Mouse (Mus musculus): ENCODE data around the gene Sf3a2. TPM values are rescaled to one million over a fixed set of nuclear protein-coding genes. Genes with fewer than 3 reads are reported as not detected.

Gene Sf3a2
- polyA plus RNA-seq, 1 experiment = 77.0 TPM

DNA sequence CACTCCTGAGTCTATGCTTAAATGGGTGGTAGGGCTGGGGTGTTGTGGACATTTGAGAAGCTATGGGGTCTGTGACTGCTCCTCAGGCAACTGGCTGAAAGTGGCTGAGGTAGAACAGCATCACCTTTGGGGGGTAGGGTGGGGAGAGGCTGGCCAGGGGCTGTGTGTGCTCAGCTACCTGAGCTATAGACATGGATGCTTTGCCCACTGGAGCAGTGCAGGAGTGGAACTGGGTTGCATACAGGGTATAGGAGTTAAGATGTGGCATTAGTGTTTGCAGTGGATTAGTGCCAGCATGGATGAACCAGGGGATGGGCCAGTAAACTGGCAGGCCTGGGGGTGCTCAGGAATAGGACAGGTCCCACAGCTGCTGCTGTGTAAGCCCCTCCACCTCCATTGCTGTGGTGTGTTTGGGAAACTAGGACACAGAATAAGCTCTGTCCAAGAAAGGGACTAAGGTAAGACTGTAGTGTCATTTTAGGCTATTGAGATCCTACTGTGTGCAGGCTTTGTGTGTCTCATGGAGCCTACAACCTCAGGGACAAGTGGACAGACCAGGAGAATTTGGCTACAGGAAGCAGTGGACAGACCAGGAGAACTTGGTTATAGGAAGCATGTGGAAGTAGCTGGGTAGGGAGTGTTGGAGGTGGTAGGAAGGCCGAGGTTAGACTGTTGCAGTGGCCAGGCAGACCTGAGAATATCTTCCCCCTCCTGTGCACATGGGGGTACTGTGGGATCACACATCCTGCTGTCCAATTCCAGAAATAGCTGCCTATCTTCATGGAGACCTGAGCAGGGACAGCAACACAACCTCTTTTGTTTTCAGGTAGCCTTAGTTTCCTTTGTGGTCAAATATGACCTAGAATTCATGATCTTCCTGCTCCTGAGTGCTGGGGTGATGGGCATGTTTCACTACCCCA is 31.6 kb downstream of the Sf3a2 start:
- no peak for DNase-seq (ENCODE audit: low read depth)
- no peak for TF ChIP-seq CTCF (IDR thresholded peaks at IDR 0.05; ENCODE audit: borderline replicate concordance, extremely low read depth, insufficient read depth, insufficient read length)
- TF ChIP-seq POLR2A (IDR thresholded peaks at IDR 0.05; ENCODE audit: borderline replicate concordance, extremely low read depth, insufficient read depth, insufficient read length, poor library complexity, severe bottlenecking) = no peak

DNA sequence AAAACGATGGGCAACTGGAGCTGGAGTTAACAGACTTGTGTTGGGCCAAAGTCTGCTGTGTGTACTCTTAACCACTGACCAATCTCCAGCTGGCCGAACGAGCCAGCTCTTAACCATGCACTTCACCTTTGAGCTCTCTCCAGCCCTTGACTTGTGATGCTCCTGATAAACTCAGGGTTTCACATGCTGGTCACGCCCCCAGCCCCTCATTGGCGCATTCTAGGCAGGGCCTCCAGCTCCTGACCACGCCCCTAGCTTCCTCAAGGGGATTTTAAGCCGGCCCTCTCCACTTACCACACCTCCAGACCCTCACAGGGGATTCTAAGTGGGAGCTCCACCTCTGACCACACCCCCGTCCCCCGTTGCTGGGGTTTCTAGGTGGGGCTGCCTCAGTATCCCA is 33.1 kb downstream of the Sf3a2 start:
- TF ChIP-seq POLR2A (IDR thresholded peaks at IDR 0.05; ENCODE audit: borderline replicate concordance, extremely low read depth, insufficient read depth, insufficient read length, poor library complexity, severe bottlenecking) (no peak), CTCF (IDR thresholded peaks at IDR 0.05; ENCODE audit: borderline replicate concordance, extremely low read depth, insufficient read depth, insufficient read length) (no peak)
- peak; percentile 71 for DNase-seq (ENCODE audit: low read depth)

DNA sequence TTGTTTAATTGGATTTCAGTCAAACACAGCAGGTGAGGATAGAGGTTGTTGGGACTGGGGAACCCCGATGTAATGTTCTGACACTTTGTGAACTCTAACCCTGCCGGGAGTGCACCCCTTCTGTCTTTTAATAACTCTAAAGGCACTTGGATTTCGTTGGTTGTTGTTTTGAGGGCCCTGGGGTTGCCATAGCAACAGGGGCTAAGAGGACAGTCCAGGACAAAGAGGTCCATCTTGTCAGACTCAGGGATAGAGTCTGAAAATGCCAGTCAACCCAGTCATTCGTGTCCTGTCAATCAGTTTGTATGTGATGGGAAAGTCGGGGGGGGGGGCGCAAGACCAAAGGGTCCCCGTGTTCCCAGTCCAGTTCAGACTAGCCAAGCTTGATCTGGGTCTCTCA is 34.8 kb downstream of the Sf3a2 start:
- DNase-seq (ENCODE audit: low read depth) = no peak
- no peak for TF ChIP-seq CTCF (IDR thresholded peaks at IDR 0.05; ENCODE audit: borderline replicate concordance, extremely low read depth, insufficient read depth, insufficient read length)
- TF ChIP-seq POLR2A (IDR thresholded peaks at IDR 0.05; ENCODE audit: borderline replicate concordance, extremely low read depth, insufficient read depth, insufficient read length, poor library complexity, severe bottlenecking) = no peak

DNA sequence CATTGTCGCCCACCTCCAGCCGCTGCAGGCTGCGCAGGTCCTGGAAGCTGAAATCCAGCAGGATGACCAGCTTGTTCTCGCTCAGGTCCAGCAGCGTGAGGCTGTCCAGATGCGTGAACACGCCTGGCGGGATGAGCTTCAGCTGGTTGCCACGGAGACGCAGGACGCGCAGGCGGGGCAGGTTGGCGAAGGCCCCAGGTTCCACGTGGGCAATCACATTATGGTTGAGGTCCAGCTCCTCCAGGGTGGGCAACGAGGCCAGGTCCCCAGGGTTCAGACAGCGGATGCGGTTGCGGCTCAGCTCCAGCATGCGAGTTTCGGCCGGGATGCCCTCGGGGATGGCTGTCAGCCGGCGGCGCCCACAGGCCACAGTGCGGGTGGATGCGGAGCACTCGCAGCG is 37.6 kb downstream of the Sf3a2 start:
- TF ChIP-seq POLR2A (IDR thresholded peaks at IDR 0.05; ENCODE audit: borderline replicate concordance, extremely low read depth, insufficient read depth, insufficient read length, poor library complexity, severe bottlenecking) = no peak
- no peak for TF ChIP-seq CTCF (IDR thresholded peaks at IDR 0.05; ENCODE audit: borderline replicate concordance, extremely low read depth, insufficient read depth, insufficient read length)
- DNase-seq (ENCODE audit: low read depth) = peak; percentile 23

DNA sequence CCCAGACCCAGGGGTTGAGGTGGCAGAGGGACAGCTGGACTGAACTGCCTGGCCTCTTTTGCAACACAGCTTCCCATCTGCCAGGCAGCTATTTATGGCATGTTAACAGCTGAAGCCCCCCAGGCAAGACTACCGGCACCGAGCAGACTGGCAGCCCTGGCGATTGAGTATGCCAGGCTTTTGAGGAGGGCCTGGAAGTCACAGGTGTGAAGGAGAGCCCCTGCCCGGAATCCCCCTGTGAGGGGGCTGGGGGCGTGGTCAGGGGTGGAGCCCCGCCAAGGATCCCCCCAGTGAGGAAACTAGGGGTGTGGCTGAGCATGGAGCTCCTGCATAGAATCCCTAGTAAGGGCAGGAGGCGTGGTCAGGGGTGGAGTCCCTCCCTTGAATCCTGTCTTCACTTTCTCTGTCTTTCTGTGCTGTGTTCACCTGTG is 39.0 kb downstream of the Sf3a2 start:
- peak; percentile 38 for DNase-seq (ENCODE audit: low read depth)
- no peak for TF ChIP-seq CTCF (IDR thresholded peaks at IDR 0.05; ENCODE audit: borderline replicate concordance, extremely low read depth, insufficient read depth, insufficient read length)
- no peak for TF ChIP-seq POLR2A (IDR thresholded peaks at IDR 0.05; ENCODE audit: borderline replicate concordance, extremely low read depth, insufficient read depth, insufficient read length, poor library complexity, severe bottlenecking)

DNA sequence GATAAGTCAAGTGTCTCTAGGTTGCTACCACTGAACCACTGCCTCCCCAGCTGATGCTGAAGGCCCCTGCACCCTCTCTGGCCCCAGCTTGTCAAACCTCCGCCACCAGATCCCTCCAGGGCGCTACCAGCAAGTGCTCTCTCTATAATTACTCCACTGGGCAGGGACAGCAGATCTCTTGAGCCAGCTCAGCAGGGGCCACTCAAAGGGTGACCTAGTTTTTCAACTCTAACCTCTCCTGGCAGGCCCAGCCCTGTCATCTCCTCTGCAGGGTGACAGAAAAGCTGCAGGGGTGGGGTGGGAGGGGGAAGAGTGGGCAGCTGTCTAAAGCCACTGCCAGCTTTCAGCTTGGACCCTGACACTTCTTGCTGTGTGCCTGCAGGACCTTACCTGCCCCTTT is 39.8 kb downstream of the Sf3a2 start:
- no peak for DNase-seq (ENCODE audit: low read depth)
- TF ChIP-seq POLR2A (IDR thresholded peaks at IDR 0.05; ENCODE audit: borderline replicate concordance, extremely low read depth, insufficient read depth, insufficient read length, poor library complexity, severe bottlenecking) (no peak), CTCF (IDR thresholded peaks at IDR 0.05; ENCODE audit: borderline replicate concordance, extremely low read depth, insufficient read depth, insufficient read length) (no peak)

DNA sequence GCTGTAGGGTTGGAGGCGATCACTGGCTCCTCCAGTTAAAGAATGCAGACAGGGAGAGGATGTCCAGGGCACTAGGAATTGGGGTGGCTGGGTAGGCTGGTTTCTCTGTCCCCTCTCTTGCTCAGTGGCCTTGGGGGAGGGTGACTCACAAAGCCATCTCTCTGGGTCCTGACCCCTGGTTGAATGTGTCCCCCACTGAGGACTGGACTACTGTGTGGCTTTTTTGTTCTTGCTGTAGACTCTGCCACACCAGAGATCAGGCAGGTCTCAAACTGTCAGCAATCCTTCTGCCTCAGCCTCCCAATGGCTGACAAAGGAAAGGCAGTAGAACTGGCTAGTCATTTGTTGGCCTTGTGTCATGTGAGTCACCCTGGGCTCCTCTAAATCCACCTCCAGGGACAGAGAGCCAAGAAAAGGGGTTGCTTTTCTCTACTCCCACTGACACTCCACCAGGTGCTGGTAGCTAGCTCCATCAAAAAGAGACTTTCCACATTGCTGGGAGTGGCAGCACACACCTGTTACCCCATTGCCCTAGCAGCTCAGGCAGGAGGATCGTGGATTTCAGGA is 40.4 kb downstream of the Sf3a2 start:
- DNase-seq (ENCODE audit: low read depth) = no peak
- TF ChIP-seq CTCF (IDR thresholded peaks at IDR 0.05; ENCODE audit: borderline replicate concordance, extremely low read depth, insufficient read depth, insufficient read length) (no peak), POLR2A (IDR thresholded peaks at IDR 0.05; ENCODE audit: borderline replicate concordance, extremely low read depth, insufficient read depth, insufficient read length, poor library complexity, severe bottlenecking) (no peak)

DNA sequence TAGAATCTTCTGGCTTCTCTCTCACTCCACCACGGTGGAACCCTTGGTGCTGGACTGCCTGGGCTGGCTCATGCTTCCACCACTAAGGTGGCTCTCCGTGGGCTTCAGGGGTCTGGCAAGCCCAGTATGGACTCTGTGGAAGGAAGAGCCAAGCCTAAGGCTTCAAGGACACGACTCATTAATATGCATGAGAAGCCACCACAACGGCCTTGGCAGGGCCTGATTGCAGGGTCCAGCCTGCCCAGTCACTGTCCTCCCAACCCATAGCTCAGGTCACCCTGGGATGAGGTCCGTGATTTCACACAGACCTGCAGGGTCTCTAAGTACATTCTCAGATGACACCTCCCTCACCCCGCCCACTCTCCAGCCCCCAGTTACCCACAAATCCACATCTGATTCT is 41.9 kb downstream of the Sf3a2 start:
- no peak for DNase-seq (ENCODE audit: low read depth)
- TF ChIP-seq CTCF (IDR thresholded peaks at IDR 0.05; ENCODE audit: borderline replicate concordance, extremely low read depth, insufficient read depth, insufficient read length) (no peak), POLR2A (IDR thresholded peaks at IDR 0.05; ENCODE audit: borderline replicate concordance, extremely low read depth, insufficient read depth, insufficient read length, poor library complexity, severe bottlenecking) (no peak)

DNA sequence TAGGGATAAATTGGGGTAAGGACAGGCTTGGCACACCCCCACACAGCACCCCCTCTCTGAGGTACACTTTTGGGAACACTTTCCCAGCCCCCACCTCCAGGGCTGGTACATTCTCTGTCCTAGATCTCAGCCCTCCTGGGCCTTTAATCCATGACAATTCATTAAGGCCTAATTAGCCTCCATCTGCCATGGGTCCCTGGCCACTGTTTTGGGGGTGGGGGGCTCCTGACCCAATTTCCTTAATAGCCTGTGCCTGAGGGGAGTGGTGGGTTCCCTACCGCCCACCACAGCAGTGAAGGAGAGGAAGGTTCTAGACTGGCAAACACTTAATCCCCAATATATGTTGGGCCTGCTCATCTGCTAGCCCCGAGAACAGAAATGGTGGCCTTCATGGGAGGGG is 43.7 kb downstream of the Sf3a2 start:
- no peak for DNase-seq (ENCODE audit: low read depth)
- TF ChIP-seq CTCF (IDR thresholded peaks at IDR 0.05; ENCODE audit: borderline replicate concordance, extremely low read depth, insufficient read depth, insufficient read length) = no peak
- no peak for TF ChIP-seq POLR2A (IDR thresholded peaks at IDR 0.05; ENCODE audit: borderline replicate concordance, extremely low read depth, insufficient read depth, insufficient read length, poor library complexity, severe bottlenecking)

DNA sequence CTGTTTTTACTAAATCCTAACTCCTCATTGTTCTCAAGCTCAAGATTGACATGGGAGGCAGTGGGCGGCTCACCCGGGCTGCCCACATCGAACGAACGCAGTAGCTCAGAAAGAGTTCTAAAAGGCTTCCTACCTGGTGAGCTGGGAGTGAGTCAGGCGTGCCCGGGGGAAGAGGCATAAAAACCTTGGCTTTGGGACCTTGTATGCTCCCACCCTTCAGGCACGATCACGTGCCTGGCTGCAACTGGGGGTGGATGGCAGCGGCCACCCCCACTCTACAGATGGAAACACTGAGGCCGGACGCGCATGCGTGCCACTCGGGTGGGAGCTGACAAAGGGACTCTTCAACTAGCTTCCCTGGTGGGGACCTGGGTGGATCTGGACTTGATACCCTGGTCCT is 44.3 kb downstream of the Sf3a2 start:
- TF ChIP-seq CTCF (IDR thresholded peaks at IDR 0.05; ENCODE audit: borderline replicate concordance, extremely low read depth, insufficient read depth, insufficient read length) = no peak
- no peak for TF ChIP-seq POLR2A (IDR thresholded peaks at IDR 0.05; ENCODE audit: borderline replicate concordance, extremely low read depth, insufficient read depth, insufficient read length, poor library complexity, severe bottlenecking)
- no peak for DNase-seq (ENCODE audit: low read depth)

DNA sequence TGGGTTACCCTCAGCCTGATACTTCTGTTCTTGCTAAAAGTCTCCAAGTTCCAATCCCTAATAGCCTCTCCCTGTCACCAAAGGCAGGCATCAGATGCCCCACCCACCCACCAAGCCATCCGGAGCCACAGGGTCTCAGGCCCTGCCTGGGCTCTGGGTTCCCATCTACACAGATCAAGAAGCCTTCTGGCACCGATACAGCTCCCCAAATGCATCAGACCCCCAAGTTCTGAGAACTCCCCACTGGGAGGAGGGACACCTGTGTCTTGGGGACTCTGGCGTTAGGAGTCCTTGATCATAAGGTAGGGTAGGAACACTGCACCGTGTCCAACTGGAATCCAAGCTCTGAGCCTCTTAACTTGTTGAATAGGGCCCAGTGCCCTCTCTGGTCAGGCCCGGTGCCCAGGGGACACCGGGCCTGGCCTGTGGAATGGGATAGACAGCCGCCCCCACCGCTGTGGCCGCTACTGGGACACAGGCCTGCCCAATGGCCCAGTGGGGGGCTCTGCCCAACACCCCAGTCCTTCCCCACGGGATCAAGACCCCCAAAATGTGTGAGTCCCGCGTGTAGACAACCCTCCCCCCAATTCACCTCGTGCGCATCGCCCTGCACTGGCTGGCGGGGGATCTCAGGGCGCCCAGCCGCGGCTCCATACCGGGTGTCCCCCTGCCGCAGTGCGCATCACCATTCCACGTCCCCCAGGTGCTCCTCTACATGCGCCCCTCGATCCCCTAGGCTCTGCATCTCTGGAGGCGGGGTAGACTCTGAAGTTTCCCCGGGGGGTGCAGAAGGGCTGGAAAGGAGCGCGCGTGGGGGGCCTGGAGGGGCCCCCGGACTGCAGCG is 45.3 kb downstream of the Sf3a2 start:
- TF ChIP-seq CTCF (IDR thresholded peaks at IDR 0.05; ENCODE audit: borderline replicate concordance, extremely low read depth, insufficient read depth, insufficient read length) (no peak), POLR2A (IDR thresholded peaks at IDR 0.05; ENCODE audit: borderline replicate concordance, extremely low read depth, insufficient read depth, insufficient read length, poor library complexity, severe bottlenecking) (no peak)
- no peak for DNase-seq (ENCODE audit: low read depth)

All from brain, embryonic 14.5 days (tissue).